Mouse (Mus musculus): ENCODE data around the gene Arl14ep.

- no peak for TF ChIP-seq EP300 (IDR thresholded peaks at IDR 0.05)
- no peak for TF ChIP-seq CTCF (IDR thresholded peaks at IDR 0.05)
Observed at GRCm38 (mm10) chr2:106956146-106956545, 18.1 kb downstream of the Arl14ep start.
